Mouse (Mus musculus) CH12.LX (cell line): ENCODE measurements at regions not wholly inside any gene's neighbourhood (a gene's known extent, or its start where the extent isn't known, plus 50 kb on each side); places are given as distances from the start of the nearest gene placed in this dataset.

Experiments used
- DNase-seq: peaks from one replicate; pipeline ENCODE4 v3.0.0-alpha.2; 2013; ENCODE audit errors: extremely low read depth
- H3K27ac ChIP-seq: 2 replicates; pipeline ENCODE4 v1.5.1; 2012; ENCODE audit warnings: low read depth, mild to moderate bottlenecking, control low read depth, moderate library complexity; ENCODE audit not compliant: insufficient read depth
- H3K27me3 ChIP-seq: replicated peaks from 2 replicates; pipeline ENCODE3; 2012; ENCODE audit warnings: inconsistent platforms
- H3K36me3 ChIP-seq, 2 experiments: replicated peaks in 1 of 2; 2 replicates each; pipeline versions ENCODE3 to v1.6.1; 2012; ENCODE audit warnings: inconsistent platforms in 1 of 2, low read length in 1 of 2, mild to moderate bottlenecking in 1 of 2, mixed read lengths in 1 of 2, moderate library complexity in 1 of 2; ENCODE audit not compliant: control insufficient read depth in 1 of 2, insufficient read depth in 1 of 2
- H3K4me1 ChIP-seq, 2 experiments: 2 replicates each; pipeline ENCODE4 v1.6.1; 2012; ENCODE audit warnings: inconsistent platforms in 1 of 2, moderate library complexity in 1 of 2; ENCODE audit not compliant: insufficient read depth in 2 of 2, control insufficient read depth in 1 of 2
- H3K4me2 ChIP-seq: 2 replicates; pipeline ENCODE4 v1.6.1; 2012; ENCODE audit warnings: low read depth, mild to moderate bottlenecking, control low read depth; ENCODE audit not compliant: poor library complexity, insufficient read depth, severe bottlenecking
- H3K4me3 ChIP-seq, 3 experiments: fragments of 150-350 bp in 1 of 3; sonication (generic) in 1 of 3; replicated peaks in 1 of 3; 2 replicates each; pipeline versions ENCODE3 to v1.5.1; 2011 to 2012; ENCODE audit warnings: low read depth in 2 of 3, low read length in 2 of 3, mild to moderate bottlenecking in 2 of 3, moderate library complexity in 2 of 3, control low read depth in 1 of 3, improper control_type of control experiment in 1 of 3, inconsistent platforms in 1 of 3, mixed read lengths in 1 of 3; ENCODE audit not compliant: poor library complexity in 1 of 3
- H3K79me2 ChIP-seq: replicated peaks from 2 replicates; pipeline ENCODE4 v1.6.1; 2012; ENCODE audit warnings: mild to moderate bottlenecking, moderate library complexity; ENCODE audit not compliant: control insufficient read depth, poor library complexity, insufficient read depth, severe bottlenecking; ENCODE audit errors: extremely low read depth
- H3K9ac ChIP-seq: 2 replicates; pipeline ENCODE4 v1.6.1; 2012; ENCODE audit warnings: low read depth, mild to moderate bottlenecking, control low read depth, moderate library complexity; ENCODE audit not compliant: insufficient read depth
- H3K9me3 ChIP-seq: replicated peaks from 2 replicates; pipeline ENCODE3; 2012; ENCODE audit warnings: low read length, inconsistent platforms, mixed read lengths
- CHD2 ChIP-seq: IDR thresholded peaks from 2 replicates; pipeline ENCODE4 v1.6.1; 2011; ENCODE audit warnings: low read length, improper control_type of control experiment
- ETS1 ChIP-seq: conservative IDR thresholded peaks from 2 replicates; pipeline ENCODE4 v1.6.1; 2012; ENCODE audit warnings: low read depth, mild to moderate bottlenecking, inconsistent platforms, low read length, improper control_type of control experiment, moderate library complexity
- IRF4 ChIP-seq: IDR thresholded peaks from 2 replicates; pipeline ENCODE4 v1.6.1; 2014; ENCODE audit warnings: low read depth, mild to moderate bottlenecking, inconsistent platforms, low read length, improper control_type of control experiment
- JUND ChIP-seq: conservative IDR thresholded peaks from 2 replicates; pipeline ENCODE4 v1.6.1; 2011; ENCODE audit warnings: low read depth, low read length, improper control_type of control experiment
- KAT2A ChIP-seq: IDR thresholded peaks from 2 replicates; pipeline ENCODE4 v1.6.1; 2012; ENCODE audit warnings: low read length, improper control_type of control experiment, inconsistent platforms; ENCODE audit not compliant: insufficient replicate concordance
- MXI1 ChIP-seq: IDR thresholded peaks from 2 replicates; pipeline ENCODE4 v1.6.1; 2011; ENCODE audit warnings: mild to moderate bottlenecking, low read depth, low read length, improper control_type of control experiment
- MYC ChIP-seq: IDR thresholded peaks from 2 replicates; pipeline ENCODE4 v1.6.1; 2011; ENCODE audit warnings: low read depth, mild to moderate bottlenecking, improper control_type of control experiment, low read length
- NRF1 ChIP-seq: IDR thresholded peaks from 2 replicates; pipeline ENCODE4 v1.6.1; 2014; ENCODE audit warnings: low read depth, mild to moderate bottlenecking, inconsistent platforms, low read length, improper control_type of control experiment, moderate library complexity
- POLR2A ChIP-seq: IDR thresholded peaks from 2 replicates; pipeline ENCODE4 v1.6.1; 2011; ENCODE audit warnings: low read depth, mild to moderate bottlenecking, improper control_type of control experiment, low read length
- POLR2AphosphoS2 ChIP-seq: IDR thresholded peaks from 2 replicates; pipeline ENCODE4 v1.6.1; 2011; ENCODE audit warnings: low read depth, low read length, improper control_type of control experiment
- RAD21 ChIP-seq: IDR thresholded peaks from 2 replicates; pipeline ENCODE4 v1.6.1; 2011; ENCODE audit warnings: low read depth, mild to moderate bottlenecking, low read length, improper control_type of control experiment, moderate library complexity
- RCOR1 ChIP-seq: conservative IDR thresholded peaks from 2 replicates; pipeline ENCODE4 v1.6.1; 2012; ENCODE audit warnings: low read depth, mild to moderate bottlenecking, inconsistent platforms, low read length, improper control_type of control experiment
- SMC3 ChIP-seq: IDR thresholded peaks from 2 replicates; pipeline ENCODE4 v1.6.1; 2011; ENCODE audit warnings: low read depth, low read length, improper control_type of control experiment
- TBP ChIP-seq: conservative IDR thresholded peaks from 2 replicates; pipeline ENCODE4 v1.6.1; 2011; ENCODE audit warnings: low read depth, low read length, improper control_type of control experiment
- TCF12 ChIP-seq: IDR thresholded peaks from 2 replicates; pipeline ENCODE4 v1.6.1; 2014; ENCODE audit warnings: low read depth, mild to moderate bottlenecking, inconsistent platforms, low read length, improper control_type of control experiment
- USF1 ChIP-seq: IDR thresholded peaks from 2 replicates; pipeline ENCODE4 v1.6.1; 2014; ENCODE audit warnings: low read depth, mild to moderate bottlenecking, inconsistent platforms, low read length, improper control_type of control experiment
- ZMIZ1 ChIP-seq: IDR thresholded peaks from 2 replicates; pipeline ENCODE4 v1.6.1; 2012; ENCODE audit warnings: low read depth, mild to moderate bottlenecking, inconsistent platforms, low read length, improper control_type of control experiment
- ZNF384 ChIP-seq: IDR thresholded peaks from 2 replicates; pipeline ENCODE4 v1.6.1; 2012; ENCODE audit warnings: low read depth, low read length, improper control_type of control experiment, inconsistent platforms
- dilution Hi-C: fragments of 300-500 bp; cut with MboI; formaldehyde crosslinking; loops from 2 replicates; pipeline ENCODE4 v1.14.3; 2020; ENCODE audit warnings: low sequenced_read_pairs; ENCODE audit not compliant: extremely low pct_unique_long_range_greater_than_20kb, extremely low pct_ligation_motif_present
- in situ Hi-C: fragments of 300-500 bp; cut with MboI; formaldehyde crosslinking; loops from 3 replicates; pipeline ENCODE4 v1.14.3; 2019; ENCODE audit warnings: low sequenced_read_pairs, low pct_ligation_motif_present, low pct_unique_long_range_greater_than_20kb, mixed read lengths

- TF ChIP-seq SMC3 (no peak), IRF4 (no peak), MYC (no peak), ETS1 (no peak), TBP (no peak)
- Histone ChIP-seq H3K9ac (no peak overlapping the region), H3K4me3 (no peak overlapping the region), H3K27ac (no peak overlapping the region), H3K36me3 (no peaks in the 10 kb centered on the region), H3K79me2 (no peaks in the 10 kb centered on the region), H3K9me3 (peaks cover 6% of the 10 kb centered on the region), H3K4me1 (no peaks in the 10 kb centered on the region), H3K27me3 (no peaks in the 10 kb centered on the region), H3K4me2 (no peak overlapping the region)
- dilution Hi-C loops (no loop called here), in situ Hi-C loops (no loop called here)
- DNase-seq, result no peak
Measured at GRCm38 (mm10) chr4:93540588-93540987, 205.3 kb upstream of the Tusc1 start.

DNA sequence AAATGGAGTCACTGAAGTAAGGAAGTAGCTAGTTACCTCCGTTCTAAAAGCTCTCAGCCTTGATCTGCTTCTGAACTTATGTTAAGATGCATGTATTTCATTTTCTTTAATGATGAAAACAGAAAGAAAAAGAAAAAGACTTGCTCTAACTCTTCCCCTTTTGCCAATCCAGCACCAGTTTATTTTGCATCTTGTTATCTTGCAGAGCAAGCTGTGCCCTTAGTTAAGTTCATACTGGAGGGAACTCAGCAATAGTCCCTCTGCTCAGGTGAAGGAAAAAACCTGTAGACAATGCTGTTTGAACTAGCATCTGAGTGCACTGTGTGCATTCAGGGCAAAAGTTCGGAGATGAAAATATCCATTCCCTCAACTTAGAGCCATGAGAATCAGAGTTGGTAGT, 192.1 kb upstream of the Tusc1 start:
- in situ Hi-C loops (no loop called here), dilution Hi-C loops (no loop called here)
- Histone ChIP-seq H3K36me3 (no peaks in the 10 kb centered on the region), H3K27me3 (no peaks in the 10 kb centered on the region), H3K27ac (no peak overlapping the region), H3K79me2 (no peaks in the 10 kb centered on the region), H3K9me3 (peaks cover 1% of the 10 kb centered on the region), H3K4me3 (no peak overlapping the region), H3K4me2 (no peak overlapping the region), H3K4me1 (no peaks in the 10 kb centered on the region), H3K9ac (no peak overlapping the region)
- DNase-seq, result no peak
- no peak for TF ChIP-seq NRF1
- TF ChIP-seq JUND, result no peak
- no peak for TF ChIP-seq MYC
- TF ChIP-seq KAT2A, result no peak

DNA sequence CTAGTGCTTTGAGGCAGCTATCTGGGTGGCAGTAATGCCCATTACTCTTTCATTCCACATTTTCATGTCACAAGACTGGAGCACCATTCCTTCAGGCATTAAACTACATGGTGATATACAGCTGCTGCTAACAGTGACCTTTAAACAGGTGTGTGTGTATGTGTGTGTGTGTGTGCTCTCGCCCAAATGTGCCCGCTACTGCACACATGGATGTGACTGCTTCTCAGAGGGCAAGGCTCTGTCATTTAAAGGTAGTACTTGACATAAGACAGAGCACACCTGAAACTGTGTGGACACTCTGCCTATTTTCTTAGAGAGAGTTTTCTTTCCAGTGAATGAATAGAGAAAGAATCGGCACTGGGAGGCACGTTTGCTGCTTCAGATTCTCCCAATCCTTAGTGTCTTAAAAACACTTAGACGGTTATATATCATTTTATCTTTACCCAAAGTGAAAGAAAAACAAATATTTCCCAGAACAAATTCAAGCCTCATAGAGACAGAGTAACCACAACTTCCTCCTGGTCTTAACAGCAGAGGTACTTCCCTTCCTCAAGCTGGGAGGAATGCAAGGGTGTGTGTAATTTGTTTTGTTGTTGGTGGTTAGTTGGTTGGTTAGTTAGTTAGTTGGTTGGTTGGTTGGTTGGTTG, 185.3 kb upstream of the Tusc1 start:
- DNase-seq, result no peak
- no peak for TF ChIP-seq ZMIZ1
- TF ChIP-seq ZNF384, result no peak
- no peak for TF ChIP-seq RAD21
- TF ChIP-seq CHD2, result no peak
- no peak for TF ChIP-seq USF1
- TF ChIP-seq TCF12, result no peak
- no peak for TF ChIP-seq POLR2AphosphoS2
- TF ChIP-seq POLR2A, result no peak
- TF ChIP-seq RCOR1, result no peak
- TF ChIP-seq MXI1, result no peak
- H3K27ac ChIP-seq, result no peak overlapping the region
- no peak overlapping the region for H3K9ac ChIP-seq
- dilution Hi-C loops, result no loop called here
- H3K36me3 ChIP-seq, result no peaks in the 10 kb centered on the region
- peaks cover 9% of the 10 kb centered on the region for H3K9me3 ChIP-seq
- H3K4me1 ChIP-seq, result no peaks in the 10 kb centered on the region
- H3K27me3 ChIP-seq, result no peaks in the 10 kb centered on the region
- H3K4me2 ChIP-seq, result no peak overlapping the region
- in situ Hi-C loops, result no loop called here
- no peak overlapping the region for H3K4me3 ChIP-seq
- H3K79me2 ChIP-seq, result no peaks in the 10 kb centered on the region
